Mouse (Mus musculus) heart, postnatal 25 days (tissue): ENCODE results near the gene Spata5. TPM values are rescaled to one million over a fixed set of nuclear protein-coding genes. Genes with fewer than 3 reads are reported as not detected.

Experiments used
- DNase-seq: peaks from one replicate; pipeline ENCODE4 v3.0.0; 2022; ENCODE audit warnings: low spot score
- intact Hi-C: fragments of 180-260 bp; cut with DNase I; formaldehyde crosslinking; loops from one replicate; pipeline ENCODE4 v1.15.1; 2025
- total RNA-seq, 2 experiments: library from RNA; stranded (reverse); gene quantifications; 2 replicates each; pipeline ENCODE4 v1.2.3; 2021

The Spata5 gene
- total RNA-seq, 2 experiments from 2014 or later = 11.9 to 13.7 TPM

- no peak for DNase-seq
- intact Hi-C loops = loop anchor here (10.0 kb wide), 1 partner anchor 128 kb away; no protein-coding TSS in a partner anchor
Measured at GRCm38 (mm10) chr3:37602890-37603289, 183.2 kb downstream of the Spata5 start.

GRCm38 (mm10) chr3:37603541-37603940, 183.8 kb downstream of the Spata5 start:
- DNase-seq = no peak
- intact Hi-C loops = loop anchor here (10.0 kb wide), 1 partner anchor 129 kb away; no protein-coding TSS in a partner anchor

- intact Hi-C loops = loop anchor here (10.0 kb wide), 1 partner anchor 130 kb away; no protein-coding TSS in a partner anchor
- DNase-seq = no peak
Measured at GRCm38 (mm10) chr3:37604976-37605875, 185.5 kb downstream of the Spata5 start.

- DNase-seq = no peak
- intact Hi-C loops = loop anchor here (10.0 kb wide), 1 partner anchor 131 kb away; no protein-coding TSS in a partner anchor
Measured at GRCm38 (mm10) chr3:37605876-37606238, 186.2 kb downstream of the Spata5 start.

- intact Hi-C loops = loop anchor here (10.0 kb wide), 1 partner anchor 134 kb away; no protein-coding TSS in a partner anchor
- DNase-seq = no peak
Measured at GRCm38 (mm10) chr3:37608926-37609325, 189.2 kb downstream of the Spata5 start.

- no peak for DNase-seq
- intact Hi-C loops = no loop called here
Measured at GRCm38 (mm10) chr3:37610670-37611069, 191.0 kb downstream of the Spata5 start.

GRCm38 (mm10) chr3:37613722-37614121, 194.0 kb downstream of the Spata5 start:
- DNase-seq = peak; percentile 12
- intact Hi-C loops = no loop called here

GRCm38 (mm10) chr3:37614878-37615650, 195.4 kb downstream of the Spata5 start:
- intact Hi-C loops = no loop called here

GRCm38 (mm10) chr3:37616586-37617547, 197.2 kb downstream of the Spata5 start:
- intact Hi-C loops = no loop called here
- no peak for DNase-seq

More at GRCm38 (mm10) chr3:37614878-37615650, 195.4 kb downstream of the Spata5 start:
- DNase-seq = no peak

Other genes with a start within 250 kb of the Spata5 start
- gene Il21, start 187.3 kb upstream of the Spata5 start, total RNA-seq = not detected
- 1 to 10 TPM in 1 of 2 experiments, under 1 TPM in 1; 0.95 to 1.1 TPM for gene Bbs12, start 107.3 kb upstream of the Spata5 start, total RNA-seq
- under 1 TPM; 0.20 to 0.49 TPM for gene Cetn4, start 107.2 kb upstream of the Spata5 start, total RNA-seq
- 10 to 100 TPM in 1 of 2 experiments, 1 to 10 TPM in 1; 5.5 to 11.3 TPM for gene Fgf2, start 71.5 kb upstream of the Spata5 start, total RNA-seq
- 10 to 100 TPM; 28.2 to 30.5 TPM for gene Nudt6, start 315 bp downstream of the Spata5 start, total RNA-seq
- 10 to 100 TPM; 22.6 to 22.8 TPM for gene Spry1, start 220.1 kb downstream of the Spata5 start, total RNA-seq